Mouse (Mus musculus) CH12F3 (cell line): ENCODE measurements around the gene Pld6.

Experiments used
- in situ Hi-C: fragments of 300-500 bp; cut with MboI; formaldehyde crosslinking; loops from 2 replicates; pipeline ENCODE4 v1.14.3; 2020; ENCODE audit warnings: low sequenced_read_pairs

The Pld6 gene

GRCm38 (mm10) chr11:59749050-59749449 lies 38.4 kb downstream of the Pld6 start:
- in situ Hi-C loops, result no loop called here

- in situ Hi-C loops, result no loop called here
These were observed 40.8 kb downstream of the Pld6 start for GRCm38 (mm10) chr11:59746614-59747013.

GRCm38 (mm10) chr11:59745851-59746250 lies 41.6 kb downstream of the Pld6 start:
- in situ Hi-C loops, result no loop called here

GRCm38 (mm10) chr11:59744374-59744773 lies 43.1 kb downstream of the Pld6 start:
- in situ Hi-C loops, result no loop called here

- in situ Hi-C loops, result no loop called here
These were observed 43.7 kb downstream of the Pld6 start for GRCm38 (mm10) chr11:59743712-59744111.

- in situ Hi-C loops, result no loop called here
These were observed 44.1 kb downstream of the Pld6 start for GRCm38 (mm10) chr11:59743307-59743706.

GRCm38 (mm10) chr11:59741915-59742314 lies 45.5 kb downstream of the Pld6 start:
- in situ Hi-C loops, result no loop called here

- in situ Hi-C loops, result loop anchor here (10.0 kb wide), 1 partner anchor 115 kb away; no protein-coding TSS in a partner anchor
These were observed 47.4 kb downstream of the Pld6 start for GRCm38 (mm10) chr11:59739996-59740395.

GRCm38 (mm10) chr11:59737250-59737649 lies 50.2 kb downstream of the Pld6 start:
- in situ Hi-C loops, result loop anchor here (10.0 kb wide), 1 partner anchor 112 kb away; no protein-coding TSS in a partner anchor

- in situ Hi-C loops, result loop anchor here (10.0 kb wide), 1 partner anchor 111 kb away; no protein-coding TSS in a partner anchor
These were observed 51.5 kb downstream of the Pld6 start for GRCm38 (mm10) chr11:59735938-59736337.

- in situ Hi-C loops, result loop anchor here (10.0 kb wide), 1 partner anchor 110 kb away; no protein-coding TSS in a partner anchor
These were observed 53.1 kb downstream of the Pld6 start for GRCm38 (mm10) chr11:59734335-59734734.
